Mouse (Mus musculus) ES-E14 (cell line): ENCODE results near the gene Slit3. TPM values are rescaled to one million over a fixed set of nuclear protein-coding genes. Genes with fewer than 3 reads are reported as not detected.

Experiments
- DNase-seq: peaks from one replicate; pipeline ENCODE4 v3.0.0-alpha.2; 2013; ENCODE audit warnings: low read depth, low spot score
- H3K27ac ChIP-seq: 2 replicates; pipeline ENCODE4 v1.5.1; 2012; ENCODE audit warnings: low read depth, mild to moderate bottlenecking, low read length, moderate library complexity, mixed read lengths; ENCODE audit not compliant: poor library complexity, insufficient read depth, severe bottlenecking
- H3K36me3 ChIP-seq: 2 replicates; pipeline ENCODE4 v1.6.1; 2012; ENCODE audit warnings: mild to moderate bottlenecking, low read length, moderate library complexity, mixed read lengths; ENCODE audit not compliant: control insufficient read depth, poor library complexity, insufficient read depth, severe bottlenecking
- H3K4me1 ChIP-seq, 2 experiments: fragments of 150-350 bp in 1 of 2; sonication (generic) in 1 of 2; 2 replicates each; pipeline ENCODE4 v1.6.1; 2012; ENCODE audit warnings: low read length in 2 of 2, mild to moderate bottlenecking in 1 of 2, mixed read lengths in 1 of 2; ENCODE audit not compliant: control insufficient read depth in 2 of 2, insufficient read depth in 2 of 2, poor library complexity in 1 of 2
- H3K4me3 ChIP-seq, 2 experiments: fragments of 150-350 bp in 1 of 2; sonication (generic) in 1 of 2; 2 replicates each; pipeline ENCODE4 v1.5.1; 2012; ENCODE audit warnings: low read length in 2 of 2, low read depth in 1 of 2, mild to moderate bottlenecking in 1 of 2, mixed read lengths in 1 of 2; ENCODE audit not compliant: insufficient read depth in 1 of 2, poor library complexity in 1 of 2, severe bottlenecking in 1 of 2
- H3K9ac ChIP-seq: 2 replicates; pipeline ENCODE4 v1.6.1; 2012; ENCODE audit warnings: low read depth, mild to moderate bottlenecking, low read length, mixed read lengths; ENCODE audit not compliant: poor library complexity, insufficient read depth, severe bottlenecking
- H3K9me3 ChIP-seq: fragments of 150-350 bp; sonication (generic); 2 replicates; pipeline ENCODE4 v1.6.1; 2012; ENCODE audit warnings: low read depth, mild to moderate bottlenecking, low read length; ENCODE audit not compliant: control insufficient read depth, insufficient read depth
- CHD2 ChIP-seq: IDR thresholded peaks from 2 replicates; pipeline ENCODE4 v1.6.1; 2014; ENCODE audit warnings: mild to moderate bottlenecking, low read depth, low read length, inconsistent platforms
- HCFC1 ChIP-seq: IDR thresholded peaks from 2 replicates; pipeline ENCODE4 v1.6.1; 2012; ENCODE audit warnings: low read length, inconsistent platforms, borderline replicate concordance; ENCODE audit not compliant: insufficient read depth
- MAFK ChIP-seq: IDR thresholded peaks from 2 replicates; pipeline ENCODE4 v1.6.1; 2014; ENCODE audit warnings: mild to moderate bottlenecking, low read depth, low read length, inconsistent platforms; ENCODE audit not compliant: insufficient read depth
- ZC3H11A ChIP-seq: IDR thresholded peaks from 2 replicates; pipeline ENCODE4 v1.6.1; 2012; ENCODE audit warnings: low read depth, mild to moderate bottlenecking, inconsistent platforms, low read length, borderline replicate concordance
- ZNF384 ChIP-seq: IDR thresholded peaks from 2 replicates; pipeline ENCODE4 v1.6.1; 2012; ENCODE audit warnings: low read depth, low read length, inconsistent platforms
- in situ Hi-C, 2 experiments: fragments of 600-800 bp; cut with MboI; formaldehyde crosslinking; loops; one replicate each; pipeline ENCODE4 v1.15.1; 2025; ENCODE audit warnings: low sequenced_read_pairs in 2 of 2, inconsistent platforms in 1 of 2; ENCODE audit not compliant: unreplicated experiment in 2 of 2
- total RNA-seq: library from RNA; depleted of rRNA; stranded (reverse); fragments of 300-350 nt; gene quantifications from 2 replicates; pipeline ENCODE4 v1.2.3, GENCODE M21; 2012

The Slit3 gene
- total RNA-seq, 1 experiment: 3.7 TPM

GRCm38 (mm10) chr11:35171505-35171904, 50.5 kb downstream of the Slit3 start:
- Histone ChIP-seq H3K27ac (no peak overlapping the region), H3K9ac (no peak overlapping the region), H3K4me3 (no peak overlapping the region), H3K9me3 (no peaks in the 10 kb centered on the region), H3K36me3 (no peaks in the 10 kb centered on the region), H3K4me1 (no peaks in the 10 kb centered on the region)
- in situ Hi-C loops: no loop called here
- DNase-seq: no peak
- no peak for TF ChIP-seq MAFK
- no peak for TF ChIP-seq ZC3H11A
- TF ChIP-seq CHD2: no peak
- TF ChIP-seq ZNF384: no peak
- TF ChIP-seq HCFC1: no peak

GRCm38 (mm10) chr11:35177564-35177963, 56.5 kb downstream of the Slit3 start:
- TF ChIP-seq HCFC1: no peak
- TF ChIP-seq CHD2: no peak
- TF ChIP-seq ZNF384: no peak
- TF ChIP-seq MAFK: no peak
- TF ChIP-seq ZC3H11A: no peak
- Histone ChIP-seq H3K36me3 (no peaks in the 10 kb centered on the region), H3K9ac (no peak overlapping the region), H3K4me3 (no peak overlapping the region), H3K27ac (no peak overlapping the region), H3K4me1 (peaks cover 2 to 7% of the 10 kb centered on the region in 2 experiments; a peak in 1 of 4 replicates), H3K9me3 (no peaks in the 10 kb centered on the region)
- in situ Hi-C loops: no loop called here
- no peak for DNase-seq

DNA sequence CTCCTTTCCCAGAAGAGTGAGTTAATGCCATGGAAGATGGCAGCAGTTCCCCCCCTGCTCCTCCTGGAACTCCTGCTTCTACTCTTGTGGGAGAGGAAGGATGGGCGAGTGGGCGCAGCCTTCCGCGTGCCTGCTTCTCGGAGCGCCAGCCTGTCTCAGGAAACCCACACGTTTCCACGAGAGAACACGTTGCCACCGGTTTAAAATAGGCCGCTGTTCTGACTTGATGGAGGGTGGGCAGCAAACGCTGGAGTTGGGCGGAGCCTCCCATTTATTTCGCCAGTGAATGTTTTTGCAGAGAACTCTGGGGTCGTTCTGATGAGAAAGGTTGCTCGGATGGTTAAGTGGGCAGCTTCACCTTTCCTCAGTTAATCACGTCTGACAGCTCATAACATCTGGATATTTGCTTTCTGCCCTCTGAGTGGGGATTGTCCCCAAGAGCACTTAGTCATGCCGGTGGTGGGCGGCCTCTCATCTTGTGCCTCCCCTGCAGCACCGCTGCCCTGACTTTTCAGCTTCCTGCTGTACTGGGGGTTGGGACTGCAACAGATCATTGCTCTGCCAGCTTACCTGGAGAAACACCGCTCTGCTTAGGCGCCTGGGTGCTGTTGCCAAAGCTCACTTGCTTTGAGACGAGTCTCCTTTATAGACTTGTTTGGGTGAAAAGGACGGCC, 57.3 kb downstream of the Slit3 start:
- Histone ChIP-seq H3K27ac (no peak overlapping the region), H3K4me3 (peak overlapping the region; percentile 30 to 52; a peak in 3 of 4 replicates), H3K9ac (no peak overlapping the region), H3K9me3 (no peaks in the 10 kb centered on the region), H3K36me3 (no peaks in the 10 kb centered on the region), H3K4me1 (peaks cover 2 to 7% of the 10 kb centered on the region in 2 experiments; a peak in 1 of 4 replicates)
- in situ Hi-C loops: no loop called here
- DNase-seq: peak; percentile 13
- TF ChIP-seq ZNF384: no peak
- TF ChIP-seq ZC3H11A: no peak
- TF ChIP-seq CHD2: no peak
- TF ChIP-seq MAFK: no peak
- TF ChIP-seq HCFC1: no peak

DNA sequence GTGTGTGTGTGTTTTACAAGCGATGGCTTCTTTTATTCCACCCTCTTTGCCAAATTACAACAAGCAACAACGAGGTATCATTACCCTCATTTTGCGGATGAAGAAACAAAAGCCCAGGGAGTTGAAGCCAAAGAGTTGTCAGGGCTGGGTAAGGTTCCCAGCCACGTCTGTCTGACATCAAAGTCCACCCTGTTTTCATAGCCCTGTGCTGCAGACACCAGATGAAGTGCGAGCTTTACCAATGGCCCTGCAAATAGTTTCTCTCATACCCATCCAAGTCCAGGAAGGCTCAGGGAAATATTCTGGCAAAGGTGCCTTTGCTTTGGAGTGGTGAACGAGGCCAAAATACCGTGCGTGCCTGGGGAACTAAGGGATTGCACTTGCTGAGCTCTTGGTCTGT, 58.3 kb downstream of the Slit3 start:
- no peak for DNase-seq
- no peaks in the 10 kb centered on the region for H3K36me3 ChIP-seq
- H3K9me3 ChIP-seq: no peaks in the 10 kb centered on the region
- H3K27ac ChIP-seq: no peak overlapping the region
- H3K4me1 ChIP-seq: peaks cover 2 to 7% of the 10 kb centered on the region in 2 experiments; a peak in 1 of 4 replicates
- in situ Hi-C loops: no loop called here
- H3K9ac ChIP-seq: no peak overlapping the region
- TF ChIP-seq MAFK (no peak), HCFC1 (no peak), ZC3H11A (no peak), CHD2 (no peak), ZNF384 (no peak)
- no peak overlapping the region for H3K4me3 ChIP-seq

DNA sequence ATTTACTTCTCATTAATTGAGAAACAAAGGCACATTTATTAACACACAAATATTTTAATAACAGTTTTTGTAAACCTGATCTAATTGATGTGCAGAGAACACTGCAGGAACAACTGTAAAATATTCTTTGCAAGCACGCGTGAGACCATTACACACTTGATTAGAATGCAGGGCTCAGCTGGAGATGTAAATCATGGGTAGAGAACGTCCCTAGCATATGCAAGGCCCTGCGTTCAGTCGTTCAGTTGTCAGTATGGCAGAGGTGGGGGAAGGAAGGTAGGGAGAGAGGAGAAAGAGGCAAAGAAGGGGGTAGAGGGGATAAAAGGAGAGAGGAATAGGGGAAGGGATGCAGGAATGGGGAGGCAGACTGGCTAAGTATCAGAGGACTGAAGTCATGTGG, 61.9 kb downstream of the Slit3 start:
- no peak overlapping the region for H3K4me3 ChIP-seq
- in situ Hi-C loops: no loop called here
- no peak for DNase-seq
- H3K27ac ChIP-seq: no peak overlapping the region
- no peaks in the 10 kb centered on the region for H3K9me3 ChIP-seq
- H3K4me1 ChIP-seq: peaks cover 2 to 7% of the 10 kb centered on the region in 2 experiments; a peak in 1 of 4 replicates
- no peaks in the 10 kb centered on the region for H3K36me3 ChIP-seq
- TF ChIP-seq ZC3H11A (no peak), CHD2 (no peak), ZNF384 (no peak), MAFK (no peak), HCFC1 (no peak)
- H3K9ac ChIP-seq: no peak overlapping the region
